Mouse (Mus musculus) spleen, adult 2 months (tissue): ENCODE data around the gene Tpst2. TPM values are rescaled to one million over a fixed set of nuclear protein-coding genes. Genes with fewer than 3 reads are reported as not detected.
A peak's percentile ranks its signal among the peaks of the same experiment; 100 is the strongest.

Source experiments
- DNase-seq, 2 experiments: peaks; one replicate each; pipeline versions ENCODE4 v3.0.0 to v3.0.0-alpha.2; 2012 to 2021; ENCODE audit warnings: low spot score in 2 of 2, low read depth in 1 of 2
- H3K27ac ChIP-seq: fragments of 200-500 bp; 2 replicates; pipeline ENCODE4 v1.5.1; 2012; ENCODE audit warnings: low read length, inconsistent platforms; ENCODE audit not compliant: insufficient read depth
- H3K27me3 ChIP-seq: fragments of 200-500 bp; 2 replicates; pipeline ENCODE4 v1.6.1; 2012; ENCODE audit warnings: mild to moderate bottlenecking, moderate library complexity, low read length, inconsistent platforms; ENCODE audit not compliant: control insufficient read depth, insufficient read depth
- H3K36me3 ChIP-seq: fragments of 200-500 bp; 2 replicates; pipeline ENCODE4 v1.6.1; 2012; ENCODE audit warnings: mild to moderate bottlenecking, low read length, inconsistent platforms; ENCODE audit not compliant: control insufficient read depth, insufficient read depth
- H3K4me1 ChIP-seq: fragments of 200-500 bp; 2 replicates; pipeline ENCODE4 v1.6.1; 2011; ENCODE audit warnings: inconsistent platforms; ENCODE audit not compliant: control insufficient read depth, insufficient read depth, insufficient read length
- H3K4me3 ChIP-seq: fragments of 200-500 bp; 2 replicates; pipeline ENCODE4 v1.5.1; 2011; ENCODE audit warnings: mild to moderate bottlenecking, inconsistent platforms; ENCODE audit not compliant: insufficient read depth, insufficient read length; ENCODE audit errors: extremely low read depth
- CTCF ChIP-seq: fragments of 200-500 bp; IDR thresholded peaks from 2 replicates; pipeline ENCODE4 v1.5.1; 2011; ENCODE audit warnings: mild to moderate bottlenecking, inconsistent platforms; ENCODE audit not compliant: insufficient read depth, insufficient read length, insufficient replicate concordance; ENCODE audit errors: extremely low read depth
- POLR2A ChIP-seq: fragments of 200-500 bp; IDR thresholded peaks from 2 replicates; pipeline ENCODE4 v1.6.1; 2011; ENCODE audit warnings: low read depth, low read length, inconsistent platforms
- WGBS: fragments of 180-500 bp; shearing (Covaris S2); methylation state at CpG from one replicate; pipeline ENCODE4 v1.1.7; 2018; 5-methylcytosine and 5-hydroxymethylcytosine counted together
- polyA plus RNA-seq: library from polyadenylated mRNA; depleted of rRNA; stranded (reverse); fragments of >200 nt; gene quantifications from 2 replicates; pipeline ENCODE4 v1.2.3, GENCODE M21; 2012; rRNA removed

The Tpst2 gene
- polyA plus RNA-seq: 102 and 108 TPM in 2 replicates

GRCm38 (mm10) chr5:112276267-112276873 lies at the start of gene Tpst2:
Gene Tpst2, plus strand, starts transcription at chr5:112276691.
- peak within 1 kb of the TSS; percentile 80 for H3K4me3 ChIP-seq
- H3K27me3 ChIP-seq: no peaks in the 10 kb centered on the region
- H3K27ac ChIP-seq: peak within 1 kb of the TSS; percentile 92
- peaks cover 57% of the 10 kb centered on the region for H3K4me1 ChIP-seq
- DNase-seq: peak; percentile 98 to 100
- H3K36me3 ChIP-seq: no peaks in the 10 kb centered on the region
- under 1% methylated on average over 62 of the region's 62 CpGs for whole genome bisulfite sequencing
- TF ChIP-seq CTCF (no peak), POLR2A (peak; percentile 93)

DNA sequence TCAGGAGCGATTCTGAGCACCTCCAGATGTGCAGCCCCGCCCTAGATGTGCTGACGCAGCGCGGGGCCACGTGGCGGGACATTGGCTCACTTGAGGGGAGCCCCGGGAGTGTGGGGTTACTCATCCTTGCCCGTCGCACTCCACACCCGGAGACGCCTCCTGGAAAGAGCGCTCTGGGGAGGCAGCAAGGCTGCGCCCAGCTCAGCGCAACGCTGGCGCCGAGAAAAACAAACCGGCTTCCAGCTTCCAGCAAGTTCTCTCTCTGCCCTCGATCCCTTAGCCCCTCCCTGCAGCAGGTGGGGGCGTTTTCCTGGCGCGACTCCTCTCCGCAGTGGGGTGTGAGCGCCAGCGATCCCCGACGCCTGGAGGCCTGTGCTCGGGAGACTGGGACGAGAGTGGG lies 49.1 kb upstream of the Tpst2 start:
- no peak overlapping the region for H3K27ac ChIP-seq
- peaks cover 9% of the 10 kb centered on the region for H3K27me3 ChIP-seq
- H3K4me1 ChIP-seq: no peaks in the 10 kb centered on the region
- H3K4me3 ChIP-seq: no peak overlapping the region
- DNase-seq: no peak
- 3% methylated on average over 30 of the region's 30 CpGs for WGBS
- no peaks in the 10 kb centered on the region for H3K36me3 ChIP-seq
- TF ChIP-seq POLR2A: no peak
- no peak for TF ChIP-seq CTCF

DNA sequence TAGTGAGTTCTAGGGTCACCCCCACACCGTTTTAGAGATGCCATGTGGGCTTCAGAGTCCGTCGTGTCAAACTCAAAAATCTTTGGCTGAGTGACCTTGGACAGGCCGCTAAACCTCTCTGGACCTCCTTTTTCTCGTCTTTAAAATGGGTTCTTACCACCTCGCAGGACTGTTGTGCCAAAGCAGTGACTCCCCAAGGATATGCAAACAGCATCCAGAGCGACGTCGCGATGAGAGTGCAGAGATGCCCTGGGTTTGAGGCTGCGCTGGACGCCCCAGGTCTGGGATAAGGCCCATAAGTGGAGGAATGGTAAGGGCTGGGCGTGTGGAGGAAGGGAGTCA lies 48.6 kb upstream of the Tpst2 start:
- Histone ChIP-seq H3K4me3 (no peak overlapping the region), H3K36me3 (no peaks in the 10 kb centered on the region), H3K4me1 (no peaks in the 10 kb centered on the region), H3K27ac (no peak overlapping the region), H3K27me3 (peaks cover 9% of the 10 kb centered on the region)
- no peak for DNase-seq
- WGBS: 6% methylated on average over 13 of the region's 13 CpGs
- TF ChIP-seq POLR2A (no peak), CTCF (no peak)

- H3K27me3 ChIP-seq: peaks cover 9% of the 10 kb centered on the region
- H3K4me1 ChIP-seq: no peaks in the 10 kb centered on the region
- H3K4me3 ChIP-seq: no peak overlapping the region
- no peak for DNase-seq
- 3% methylated on average over 57 of the region's 57 CpGs for WGBS
- no peak overlapping the region for H3K27ac ChIP-seq
- H3K36me3 ChIP-seq: no peaks in the 10 kb centered on the region
- no peak for TF ChIP-seq POLR2A
- TF ChIP-seq CTCF: no peak
Observed at GRCm38 (mm10) chr5:112228240-112229076, 48.0 kb upstream of the Tpst2 start.

GRCm38 (mm10) chr5:112235806-112236205 lies 40.7 kb upstream of the Tpst2 start:
- TF ChIP-seq CTCF (no peak), POLR2A (no peak)
- Histone ChIP-seq H3K4me1 (no peaks in the 10 kb centered on the region), H3K27ac (no peak overlapping the region), H3K27me3 (no peaks in the 10 kb centered on the region), H3K36me3 (no peaks in the 10 kb centered on the region), H3K4me3 (no peak overlapping the region)
- DNase-seq: no peak
- 89% methylated on average over 5 of the region's 5 CpGs for WGBS

- 91% methylated on average over 2 of the region's 2 CpGs for WGBS
- TF ChIP-seq CTCF (no peak), POLR2A (no peak)
- Histone ChIP-seq H3K36me3 (no peaks in the 10 kb centered on the region), H3K27ac (no peak overlapping the region), H3K4me1 (no peaks in the 10 kb centered on the region), H3K4me3 (no peak overlapping the region), H3K27me3 (no peaks in the 10 kb centered on the region)
- DNase-seq: no peak
Observed at GRCm38 (mm10) chr5:112236631-112237030, 39.9 kb upstream of the Tpst2 start.

- DNase-seq: no peak
- H3K4me3 ChIP-seq: no peak overlapping the region
- TF ChIP-seq CTCF: no peak
- no peak for TF ChIP-seq POLR2A
- H3K36me3 ChIP-seq: no peaks in the 10 kb centered on the region
- H3K4me1 ChIP-seq: no peaks in the 10 kb centered on the region; the same call in 1 of the 2 replicates
- no peak overlapping the region for H3K27ac ChIP-seq
- no peaks in the 10 kb centered on the region for H3K27me3 ChIP-seq
- WGBS: 22% methylated on average over 16 of the region's 16 CpGs
Observed at GRCm38 (mm10) chr5:112237439-112237838, 39.1 kb upstream of the Tpst2 start.
